Mouse (Mus musculus) MEL (cell line): Measurements from ENCODE around the gene Cd5. TPM values are rescaled to one million over a fixed set of nuclear protein-coding genes. Genes with fewer than 3 reads are reported as not detected.

ENCODE experiments used
- DNase-seq: peaks from one replicate; pipeline ENCODE4 v3.0.0; 2011; ENCODE audit warnings: low read depth, low spot score
- H3K27ac ChIP-seq: 2 replicates; pipeline ENCODE4 v1.5.1; 2012; ENCODE audit warnings: low read depth, mild to moderate bottlenecking, control low read depth, low read length, moderate library complexity; ENCODE audit not compliant: control insufficient read depth
- H3K27me3 ChIP-seq, 2 experiments: fragments of 150-350 bp in 1 of 2; sonication (generic) in 1 of 2; 2 replicates each; pipeline ENCODE4 v1.6.1; 2012; ENCODE audit warnings: low read length in 2 of 2, mild to moderate bottlenecking in 2 of 2, improper control_type of control experiment in 1 of 2, moderate library complexity in 1 of 2; ENCODE audit not compliant: insufficient read depth in 2 of 2, control insufficient read depth in 1 of 2
- H3K36me3 ChIP-seq, 2 experiments: 2 replicates each; pipeline ENCODE4 v1.6.1; 2012 to 2014; ENCODE audit warnings: low read length in 2 of 2, improper control_type of control experiment in 1 of 2, inconsistent platforms in 1 of 2, mild to moderate bottlenecking in 1 of 2; ENCODE audit not compliant: insufficient read depth in 2 of 2, control insufficient read depth in 1 of 2
- H3K4me1 ChIP-seq, 2 experiments: fragments of 150-350 bp in 1 of 2; sonication (generic) in 1 of 2; 2 replicates each; pipeline ENCODE4 v1.6.1; 2012; ENCODE audit warnings: low read length in 2 of 2, improper control_type of control experiment in 1 of 2, mild to moderate bottlenecking in 1 of 2; ENCODE audit not compliant: insufficient read depth in 2 of 2, control insufficient read depth in 1 of 2
- H3K4me3 ChIP-seq, 2 experiments: fragments of 150-350 bp in 1 of 2; sonication (generic) in 1 of 2; 2 replicates each; pipeline ENCODE4 v1.5.1; 2012; ENCODE audit warnings: low read depth in 2 of 2, low read length in 2 of 2, mild to moderate bottlenecking in 2 of 2, moderate library complexity in 2 of 2, control low read depth in 1 of 2, improper control_type of control experiment in 1 of 2; ENCODE audit not compliant: control insufficient read depth in 1 of 2, insufficient read depth in 1 of 2
- H3K79me2 ChIP-seq: 2 replicates; pipeline ENCODE4 v1.6.1; 2012; ENCODE audit warnings: mild to moderate bottlenecking, low read length, moderate library complexity; ENCODE audit not compliant: control insufficient read depth, poor library complexity, insufficient read depth
- H3K9ac ChIP-seq: 2 replicates; pipeline ENCODE4 v1.6.1; 2012; ENCODE audit warnings: low read depth, mild to moderate bottlenecking, control low read depth, low read length, moderate library complexity; ENCODE audit not compliant: control insufficient read depth, poor library complexity, severe bottlenecking
- H3K9me3 ChIP-seq: fragments of 150-350 bp; sonication (generic); replicated peaks from 2 replicates; pipeline ENCODE4 v1.6.1; 2012; ENCODE audit warnings: mild to moderate bottlenecking, low read length, improper control_type of control experiment, moderate library complexity; ENCODE audit not compliant: insufficient read depth
- BHLHE40 ChIP-seq: IDR thresholded peaks from 2 replicates; pipeline ENCODE4 v1.6.1; 2012; ENCODE audit warnings: low read depth, mild to moderate bottlenecking, inconsistent platforms, low read length, improper control_type of control experiment, borderline replicate concordance
- CHD2 ChIP-seq: IDR thresholded peaks from 2 replicates; pipeline ENCODE4 v1.6.1; 2011; ENCODE audit warnings: low read length, improper control_type of control experiment
- MAFK ChIP-seq: IDR thresholded peaks from 2 replicates; pipeline ENCODE4 v1.6.1; 2011; ENCODE audit warnings: low read depth, mild to moderate bottlenecking, low read length, improper control_type of control experiment, borderline replicate concordance
- MAX ChIP-seq: IDR thresholded peaks from 2 replicates; pipeline ENCODE4 v1.6.1; 2011; ENCODE audit warnings: low read length, improper control_type of control experiment
- MXI1 ChIP-seq: IDR thresholded peaks from 2 replicates; pipeline ENCODE4 v1.6.1; 2011; ENCODE audit warnings: mild to moderate bottlenecking, low read depth, low read length, improper control_type of control experiment
- MYC ChIP-seq: IDR thresholded peaks from 2 replicates; pipeline ENCODE4 v1.6.1; 2011; ENCODE audit warnings: low read depth, mild to moderate bottlenecking, low read length, improper control_type of control experiment, moderate library complexity
- NRF1 ChIP-seq: IDR thresholded peaks from 2 replicates; pipeline ENCODE4 v1.6.1; 2014; ENCODE audit warnings: low read depth, mild to moderate bottlenecking, inconsistent platforms, low read length, improper control_type of control experiment, moderate library complexity; ENCODE audit not compliant: poor library complexity, insufficient read depth, severe bottlenecking
- POLR2A ChIP-seq, 2 experiments: IDR thresholded peaks; 2 replicates each; pipeline ENCODE4 v1.6.1; 2011 to 2012; ENCODE audit warnings: low read length in 2 of 2, mild to moderate bottlenecking in 2 of 2, control low read depth in 1 of 2, improper control_type of control experiment in 1 of 2, low read depth in 1 of 2, moderate library complexity in 1 of 2; ENCODE audit not compliant: control insufficient read depth in 1 of 2, insufficient read depth in 1 of 2, poor library complexity in 1 of 2
- POLR2AphosphoS2 ChIP-seq: IDR thresholded peaks from 2 replicates; pipeline ENCODE4 v1.6.1; 2011; ENCODE audit warnings: low read length, improper control_type of control experiment
- RCOR1 ChIP-seq: IDR thresholded peaks from 2 replicates; pipeline ENCODE4 v1.6.1; 2012; ENCODE audit warnings: low read depth, mild to moderate bottlenecking, inconsistent platforms, low read length, improper control_type of control experiment
- SIN3A ChIP-seq: IDR thresholded peaks from 2 replicates; pipeline ENCODE4 v1.6.1; 2012; ENCODE audit warnings: low read length, improper control_type of control experiment, inconsistent platforms
- SMC3 ChIP-seq: IDR thresholded peaks from 2 replicates; pipeline ENCODE4 v1.6.1; 2011; ENCODE audit warnings: low read depth, low read length, improper control_type of control experiment
- TCF12 ChIP-seq: IDR thresholded peaks from 2 replicates; pipeline ENCODE4 v1.6.1; 2014; ENCODE audit warnings: low read depth, mild to moderate bottlenecking, inconsistent platforms, low read length, improper control_type of control experiment, moderate library complexity
- USF1 ChIP-seq: IDR thresholded peaks from 2 replicates; pipeline ENCODE4 v1.6.1; 2014; ENCODE audit warnings: low read depth, mild to moderate bottlenecking, inconsistent platforms, low read length, improper control_type of control experiment, moderate library complexity
- USF2 ChIP-seq, 2 experiments: IDR thresholded peaks; 2 replicates each; pipeline ENCODE4 v1.6.1; 2011 to 2012; ENCODE audit warnings: improper control_type of control experiment in 2 of 2, low read length in 2 of 2, borderline replicate concordance in 1 of 2, inconsistent platforms in 1 of 2, low read depth in 1 of 2, mild to moderate bottlenecking in 1 of 2; ENCODE audit not compliant: insufficient read depth in 1 of 2
- ZMIZ1 ChIP-seq: IDR thresholded peaks from 2 replicates; pipeline ENCODE4 v1.6.1; 2012; ENCODE audit warnings: low read depth, mild to moderate bottlenecking, inconsistent platforms, low read length, improper control_type of control experiment, moderate library complexity
- ZNF384 ChIP-seq: IDR thresholded peaks from 2 replicates; pipeline ENCODE4 v1.6.1; 2012; ENCODE audit warnings: low read depth, mild to moderate bottlenecking, inconsistent platforms, low read length, improper control_type of control experiment
- polyA plus RNA-seq, 2 experiments: library from polyadenylated mRNA; stranded (reverse) in 1 of 2; unstranded in 1 of 2; fragments of >175 nt in 1 of 2; fragments of >200 nt in 1 of 2; gene quantifications; 2 replicates each; pipeline versions ENCODE4 v1.2.1 to v1.2.4; 2012; ENCODE audit warnings: low replicate concordance in 2 of 2, low read depth in 1 of 2; ENCODE audit not compliant: insufficient read length in 2 of 2, insufficient read depth in 1 of 2, missing spikeins in 1 of 2
- total RNA-seq: library from RNA; depleted of rRNA; stranded (reverse); fragments of 300-350 nt; gene quantifications from 2 replicates; pipeline ENCODE4 v1.2.3, GENCODE M21; 2012

Cd5 gene
- total and polyA plus RNA-seq, 3 experiments, result not detected

GRCm38 (mm10) chr19:10718251-10718775, 20.5 kb downstream of the Cd5 start:
- DNase-seq, result no peak
- Histone ChIP-seq H3K36me3 (no peaks in the 10 kb centered on the region), H3K9me3 (no peaks in the 10 kb centered on the region), H3K27ac (no peak overlapping the region), H3K4me1 (no peaks in the 10 kb centered on the region), H3K27me3 (no peaks in the 10 kb centered on the region)
- TF ChIP-seq SIN3A, result no peak
- no peak for TF ChIP-seq TCF12
- TF ChIP-seq MAX, result no peak
- TF ChIP-seq, all 39 proteins: peak for 0
- H3K79me2 ChIP-seq, result no peaks in the 10 kb centered on the region
- no peak overlapping the region for H3K9ac ChIP-seq
- no peak overlapping the region for H3K4me3 ChIP-seq

DNA sequence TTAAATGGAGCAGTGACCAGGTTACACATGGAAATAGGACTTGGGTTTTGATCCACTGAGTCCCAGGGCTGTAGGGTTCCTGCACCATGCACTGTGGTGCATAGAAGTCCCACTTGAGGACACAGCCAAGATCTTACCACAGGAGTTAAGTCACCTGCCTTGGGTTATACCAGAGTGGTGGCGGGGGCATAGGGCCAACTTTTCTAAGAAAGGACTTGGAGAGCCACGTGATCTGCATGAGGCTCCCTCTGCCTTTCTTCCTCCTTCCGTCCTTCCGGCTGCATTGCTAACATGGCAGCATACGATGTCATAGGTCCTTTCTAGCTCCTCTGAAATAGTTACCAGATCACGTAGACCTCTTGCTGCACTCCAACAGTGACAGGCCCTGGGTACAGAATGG, 23.3 kb downstream of the Cd5 start:
- no peaks in the 10 kb centered on the region for H3K36me3 ChIP-seq
- H3K9me3 ChIP-seq, result no peaks in the 10 kb centered on the region
- DNase-seq, result no peak
- H3K79me2 ChIP-seq, result no peaks in the 10 kb centered on the region
- no peaks in the 10 kb centered on the region for H3K4me1 ChIP-seq
- TF ChIP-seq SMC3 (no peak), NRF1 (no peak), USF2 (IDR thresholded peaks at IDR 0.05; ENCODE audit: borderline replicate concordance in 1 of 2, insufficient read depth in 1 of 2, low read depth in 1 of 2, low read length in 2 of 2) (no peak), POLR2AphosphoS2 (no peak), BHLHE40 (no peak), POLR2A (IDR thresholded peaks at IDR 0.05; ENCODE audit: control insufficient read depth in 1 of 2, insufficient read depth in 1 of 2, low read depth in 1 of 2, low read length in 2 of 2, poor library complexity in 1 of 2) (no peak), USF1 (no peak), RCOR1 (no peak), MXI1 (no peak), CHD2 (no peak), MYC (no peak), MAFK (no peak), ZMIZ1 (no peak), ZNF384 (no peak)
- H3K27me3 ChIP-seq, result no peaks in the 10 kb centered on the region
- H3K4me3 ChIP-seq, result no peak overlapping the region
- H3K9ac ChIP-seq, result no peak overlapping the region
- H3K27ac ChIP-seq, result no peak overlapping the region
